Mouse (Mus musculus): ENCODE results near the gene Olfr862.

Olfr862 gene

GRCm38 (mm10) chr9:19887904-19888303 lies at the start of gene Olfr862:
Gene Olfr862 (minus strand): TSS chr9:19888004.
- DNase-seq (ENCODE audit: low read depth, low spot score), result no peak

GRCm38 (mm10) chr9:19916565-19916964 lies 28.8 kb upstream of the Olfr862 start, which contains the start of gene Olfr77:
Gene Olfr77 (plus strand): TSS chr9:19916865.
- DNase-seq (ENCODE audit: low read depth, low spot score), result no peak

DNA sequence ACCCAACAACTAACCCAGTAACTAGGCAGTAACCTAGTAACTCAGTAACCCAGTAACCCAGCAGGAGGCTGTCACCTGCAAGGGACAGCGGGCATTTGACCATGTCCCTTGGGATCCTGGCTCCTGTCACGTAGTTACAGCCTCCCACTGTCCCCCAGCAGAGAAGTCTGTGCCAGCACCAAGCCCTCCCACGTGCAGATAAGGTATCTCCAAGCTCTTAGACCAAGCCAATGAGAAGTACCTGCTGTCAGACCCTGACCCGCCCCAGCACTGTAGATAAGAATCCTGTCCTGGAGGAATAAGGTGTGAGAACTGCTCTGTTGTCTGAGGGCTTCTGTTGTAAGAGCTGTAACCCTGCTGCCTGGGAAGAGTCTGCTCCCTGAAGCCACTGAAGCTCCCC lies 23.4 kb upstream of the Olfr862 start:
- no peak for DNase-seq (ENCODE audit: low read depth, low spot score)

- no peak for DNase-seq (ENCODE audit: low read depth, low spot score)
These were observed 38.2 kb downstream of the Olfr862 start, which contains the start of gene Olfr860 for GRCm38 (mm10) chr9:19849647-19850046. Gene Olfr860 (minus strand): TSS chr9:19849747.
